Mouse (Mus musculus): ENCODE data around the gene S100a16.

- TF ChIP-seq POLR2A (IDR thresholded peaks at IDR 0.05; ENCODE audit: extremely low read depth, insufficient read depth, low read length) = no peak
- no peak for TF ChIP-seq CTCF (IDR thresholded peaks at IDR 0.05; ENCODE audit: low read depth, low read length)
These were observed 9.7 kb upstream of the S100a16 start for GRCm38 (mm10) chr3:90527291-90527873.
